Mouse (Mus musculus) kidney, embryonic 15.5 days (tissue): ENCODE measurements around the gene 4921536K21Rik. TPM values are rescaled to one million over a fixed set of nuclear protein-coding genes. Genes with fewer than 3 reads are reported as not detected.

Source experiments
- ATAC-seq: fragments of 200-750 bp; cut with Nextera tagmentation; replicated peaks from 2 replicates; pipeline ENCODE4 v1.8.0; 2017; ENCODE audit warnings: moderate TSS enrichment; ENCODE audit not compliant: low FRiP score
- H3K27ac ChIP-seq: fragments of 300-500 bp; sonication (generic); 2 replicates; pipeline ENCODE4 v1.5.1; 2015; ENCODE audit warnings: mild to moderate bottlenecking, inconsistent platforms
- H3K27me3 ChIP-seq: fragments of 300-500 bp; sonication (generic); 2 replicates; pipeline ENCODE4 v1.6.1; 2015; ENCODE audit warnings: inconsistent platforms
- H3K36me3 ChIP-seq: fragments of 300-500 bp; sonication (generic); 2 replicates; pipeline ENCODE4 v1.6.1; 2015; ENCODE audit warnings: inconsistent platforms
- H3K4me1 ChIP-seq: fragments of 300-500 bp; sonication (generic); 2 replicates; pipeline ENCODE4 v1.6.1; 2015; ENCODE audit warnings: inconsistent platforms
- H3K4me2 ChIP-seq: fragments of 300-500 bp; sonication (generic); 2 replicates; pipeline ENCODE4 v1.6.1; 2015; ENCODE audit warnings: moderate library complexity, mild to moderate bottlenecking, inconsistent platforms
- H3K4me3 ChIP-seq: fragments of 300-500 bp; sonication (generic); replicated peaks from 2 replicates; pipeline ENCODE4 v1.5.1; 2015; ENCODE audit warnings: mild to moderate bottlenecking, inconsistent platforms
- H3K9ac ChIP-seq: fragments of 300-500 bp; sonication (generic); 2 replicates; pipeline ENCODE4 v1.6.1; 2015; ENCODE audit warnings: mild to moderate bottlenecking, inconsistent platforms
- H3K9me3 ChIP-seq: fragments of 300-500 bp; sonication (generic); replicated peaks from 2 replicates; pipeline ENCODE4 v1.6.1; 2016; ENCODE audit warnings: inconsistent platforms
- WGBS: fragments of 180-500 bp; shearing (Covaris S2); methylation state at CpG from one replicate; pipeline ENCODE4 v1.1.7; 2015; ENCODE audit warnings: mixed read lengths; 5-methylcytosine and 5-hydroxymethylcytosine counted together
- polyA plus RNA-seq: library from polyadenylated mRNA; unstranded; fragments of >200 nt; fragmentation: Nextera tagmentation; extraction: Ambion mirVana; gene quantifications from 2 replicates; pipeline ENCODE4 v1.2.1, GENCODE M21; 2015

Gene 4921536K21Rik
- polyA plus RNA-seq = 0.49 and 0.64 TPM in 2 replicates

DNA sequence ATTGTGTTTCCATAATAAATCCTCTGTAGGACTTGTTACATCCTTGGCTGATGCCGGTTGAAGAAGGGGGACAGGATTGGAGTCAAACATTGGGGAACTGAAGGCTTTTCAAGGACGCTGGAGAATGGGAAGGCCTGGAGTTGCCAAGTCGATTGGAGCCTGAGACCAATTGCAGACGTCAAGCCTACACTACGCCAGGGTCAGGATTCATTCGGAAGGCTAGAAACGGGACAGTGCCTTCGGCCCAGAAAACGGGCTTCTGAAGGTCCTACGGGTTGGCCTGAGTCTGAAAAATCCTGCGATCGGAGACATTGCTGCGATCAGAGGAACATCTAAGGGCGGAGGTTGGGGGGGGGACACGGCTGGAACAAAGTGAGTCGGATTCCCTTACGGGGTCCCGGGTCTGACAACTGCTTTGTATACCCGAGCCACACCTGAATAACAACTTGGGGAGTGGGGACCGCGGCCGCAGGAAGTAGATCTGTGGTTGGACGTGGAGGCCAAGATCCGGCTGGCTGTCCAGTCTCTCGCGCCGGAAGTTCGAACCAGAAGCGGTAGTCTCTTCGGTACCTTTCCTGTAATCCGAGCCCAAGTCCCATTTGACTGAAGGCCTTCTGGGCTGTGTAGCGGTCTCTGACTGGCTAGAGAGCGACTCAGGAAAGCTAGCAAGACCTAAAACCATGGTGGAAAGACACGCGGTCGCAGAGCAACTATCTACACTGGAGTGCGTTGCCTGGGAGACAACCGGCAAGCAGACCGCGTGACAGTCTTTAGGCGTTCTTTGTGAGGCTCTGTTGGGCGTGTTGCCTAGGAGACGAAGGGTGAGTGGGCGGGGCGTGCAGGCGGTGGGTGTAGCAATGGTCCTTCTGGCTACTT lies at the start of gene 4921536K21Rik, which contains the start of gene Dusp18:
Gene 4921536K21Rik (minus strand): TSS at position 693 of the 876 bp plus-strand sequence.
Gene Dusp18 (plus strand): TSS at position 835 of the 876 bp plus-strand sequence.
- peak within 1 kb of the TSS; percentile 64 for H3K9ac ChIP-seq
- no peaks in the 10 kb centered on the region for H3K27me3 ChIP-seq
- H3K27ac ChIP-seq = peak within 1 kb of the TSS; percentile 95
- ATAC-seq = peak; percentile 97
- H3K9me3 ChIP-seq = no peaks in the 10 kb centered on the region
- H3K4me2 ChIP-seq = peak within 1 kb of the TSS; percentile 92
- peak within 1 kb of the TSS; percentile 59 for H3K4me3 ChIP-seq
- H3K4me1 ChIP-seq = peaks cover 9% of the 10 kb centered on the region
- H3K36me3 ChIP-seq = peaks cover 25% of the 10 kb centered on the region
- WGBS = 3% methylated on average over 46 of the region's 46 CpGs

DNA sequence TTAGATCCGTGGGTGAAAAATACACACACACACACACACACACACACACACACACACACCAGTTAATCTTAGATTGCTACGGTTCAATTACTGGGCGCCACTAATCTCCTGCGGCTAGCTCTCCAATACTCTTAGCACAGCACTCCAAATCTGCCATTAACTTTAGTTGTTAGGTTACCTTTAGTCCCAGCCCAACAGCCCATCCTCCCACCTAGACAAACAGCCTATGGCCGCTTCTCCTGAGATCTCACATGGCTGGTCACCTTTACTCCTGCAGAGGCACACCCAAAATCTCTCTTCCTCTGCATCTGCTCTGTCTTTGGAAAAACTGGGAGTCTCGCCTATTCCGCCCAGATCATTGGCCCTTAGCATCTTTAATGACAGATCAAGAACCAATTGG lies 46.5 kb upstream of the 4921536K21Rik start:
- 83% methylated on average over 7 of the region's 7 CpGs for WGBS
- H3K9ac ChIP-seq = no peak overlapping the region

GRCm38 (mm10) chr11:3937321-3937874 lies 42.5 kb upstream of the 4921536K21Rik start:
- H3K4me1 ChIP-seq = peaks cover 3% of the 10 kb centered on the region; the same call in 1 of the 2 replicates
- no peaks in the 10 kb centered on the region for H3K27me3 ChIP-seq
- H3K36me3 ChIP-seq = no peaks in the 10 kb centered on the region
- no peaks in the 10 kb centered on the region for H3K9me3 ChIP-seq
- 80% methylated on average over 13 of the region's 13 CpGs for WGBS
- peak; percentile 56; the same call in 1 of the 2 replicates for ATAC-seq
- no peak overlapping the region for H3K4me3 ChIP-seq
- no peak overlapping the region for H3K9ac ChIP-seq
- H3K4me2 ChIP-seq = 0 out of 2 replicates have a peak overlapping the region, but pooled peaks have one; percentile 16
- peak overlapping the region; percentile 72 for H3K27ac ChIP-seq

More for the DNA sequence above, 46.5 kb upstream of the 4921536K21Rik start:
- Histone ChIP-seq H3K27me3 (peaks cover 14% of the 10 kb centered on the region), H3K4me3 (no peak overlapping the region), H3K36me3 (no peaks in the 10 kb centered on the region), H3K4me1 (no peaks in the 10 kb centered on the region), H3K4me2 (no peak overlapping the region), H3K27ac (no peak overlapping the region), H3K9me3 (no peaks in the 10 kb centered on the region)
- no peak for ATAC-seq

DNA sequence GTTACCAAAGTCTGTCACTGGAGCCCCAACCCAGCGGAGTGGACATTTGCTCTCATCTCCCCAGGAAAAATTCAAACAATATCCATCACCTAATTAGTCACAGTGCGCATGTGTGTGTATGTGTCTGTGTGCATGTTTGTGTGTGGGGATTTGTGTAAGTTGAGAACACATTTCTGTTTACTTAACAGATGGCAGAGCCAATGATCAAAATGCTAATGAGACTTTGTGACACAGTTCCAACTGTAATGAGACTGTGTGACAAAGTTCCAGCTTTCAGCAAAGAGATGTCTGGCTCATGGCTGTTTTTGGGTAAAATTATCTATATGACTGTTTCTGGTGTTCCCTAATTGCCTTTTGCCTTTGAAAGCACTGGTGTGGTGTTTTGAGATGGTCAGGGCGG lies 41.4 kb upstream of the 4921536K21Rik start:
- 84% methylated on average over 3 of the region's 3 CpGs for WGBS
- no peak for ATAC-seq

DNA sequence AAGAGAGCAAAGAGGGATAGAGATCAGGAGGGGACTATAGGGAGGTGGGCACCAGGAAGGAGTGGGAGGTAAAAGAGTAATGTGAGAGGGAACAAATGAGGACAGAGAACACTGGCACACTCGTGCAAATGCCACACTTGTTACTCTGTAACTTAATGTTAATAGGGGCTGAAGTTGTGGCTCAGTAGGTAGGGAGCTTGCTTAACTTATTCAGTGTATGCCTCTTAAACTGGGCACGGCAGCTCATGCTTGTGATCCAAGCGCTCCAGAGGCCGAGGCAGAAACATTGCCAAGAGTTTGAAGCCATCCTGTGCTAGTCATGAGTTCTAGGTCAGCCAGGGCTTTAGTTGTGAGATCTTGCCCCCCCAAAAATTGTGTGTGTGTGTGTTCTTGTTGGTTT lies 40.2 kb upstream of the 4921536K21Rik start:
- peaks cover 17% of the 10 kb centered on the region for H3K4me1 ChIP-seq
- no peaks in the 10 kb centered on the region for H3K27me3 ChIP-seq
- 67% methylated on average over 4 of the region's 4 CpGs for WGBS
- no peak overlapping the region for H3K9ac ChIP-seq
- no peak overlapping the region for H3K27ac ChIP-seq
- no peak overlapping the region for H3K4me2 ChIP-seq
- no peaks in the 10 kb centered on the region for H3K9me3 ChIP-seq
- H3K36me3 ChIP-seq = no peaks in the 10 kb centered on the region
- no peak overlapping the region for H3K4me3 ChIP-seq
- ATAC-seq = no peak

More for the DNA sequence above, 41.4 kb upstream of the 4921536K21Rik start:
- Histone ChIP-seq H3K4me2 (no peak overlapping the region), H3K9me3 (no peaks in the 10 kb centered on the region), H3K4me1 (peaks cover 10% of the 10 kb centered on the region), H3K27me3 (no peaks in the 10 kb centered on the region), H3K9ac (no peak overlapping the region), H3K27ac (no peak overlapping the region), H3K4me3 (no peak overlapping the region), H3K36me3 (no peaks in the 10 kb centered on the region)

- Histone ChIP-seq H3K4me3 (no peak overlapping the region), H3K4me2 (no peak overlapping the region), H3K27ac (no peak overlapping the region), H3K36me3 (no peaks in the 10 kb centered on the region), H3K27me3 (no peaks in the 10 kb centered on the region), H3K9me3 (no peaks in the 10 kb centered on the region), H3K4me1 (peaks cover 17% of the 10 kb centered on the region), H3K9ac (no peak overlapping the region)
- 86% methylated on average over 9 of the region's 9 CpGs for WGBS
- ATAC-seq = no peak
These were observed 38.9 kb upstream of the 4921536K21Rik start for GRCm38 (mm10) chr11:3933756-3934285.

- Histone ChIP-seq H3K9me3 (no peaks in the 10 kb centered on the region), H3K4me1 (peaks cover 17% of the 10 kb centered on the region), H3K9ac (peak within 1 kb of the TSS; percentile 41), H3K27ac (peak within 1 kb of the TSS; percentile 48; the same call in 1 of the 2 replicates), H3K27me3 (no peaks in the 10 kb centered on the region), H3K4me3 (peak within 1 kb of the TSS; percentile 54), H3K4me2 (peak within 1 kb of the TSS; percentile 72), H3K36me3 (peaks cover 4% of the 10 kb centered on the region; the same call in 1 of the 2 replicates)
- peak; percentile 71 for ATAC-seq
- under 1% methylated on average over 26 of the region's 26 CpGs for WGBS
These were observed 36.8 kb upstream of the 4921536K21Rik start, which contains the start of gene Tcn2 for GRCm38 (mm10) chr11:3931511-3932211. Gene Tcn2 (minus strand): TSS chr11:3932159.

- peak overlapping the region; percentile 72 for H3K4me2 ChIP-seq
- peak overlapping the region; percentile 48; the same call in 1 of the 2 replicates for H3K27ac ChIP-seq
- peaks cover 11% of the 10 kb centered on the region for H3K36me3 ChIP-seq
- peaks cover 17% of the 10 kb centered on the region for H3K4me1 ChIP-seq
- H3K9me3 ChIP-seq = no peaks in the 10 kb centered on the region
- WGBS = 28% methylated on average over 6 of the region's 6 CpGs
- H3K27me3 ChIP-seq = no peaks in the 10 kb centered on the region
- H3K9ac ChIP-seq = peak overlapping the region; percentile 41
- peak overlapping the region; percentile 54 for H3K4me3 ChIP-seq
- peak; percentile 20; the same call in 1 of the 2 replicates for ATAC-seq
These were observed 36.0 kb upstream of the 4921536K21Rik start for GRCm38 (mm10) chr11:3930931-3931330.

- peaks cover 17% of the 10 kb centered on the region for H3K4me1 ChIP-seq
- no peaks in the 10 kb centered on the region for H3K9me3 ChIP-seq
- no peak overlapping the region for H3K27ac ChIP-seq
- H3K36me3 ChIP-seq = peaks cover 16% of the 10 kb centered on the region
- no peak overlapping the region for H3K9ac ChIP-seq
- no peak overlapping the region for H3K4me3 ChIP-seq
- H3K4me2 ChIP-seq = peak overlapping the region; percentile 72; the same call in 1 of the 2 replicates
- H3K27me3 ChIP-seq = no peaks in the 10 kb centered on the region
- no peak for ATAC-seq
- 77% methylated on average over 4 of the region's 4 CpGs for WGBS
These were observed 35.1 kb upstream of the 4921536K21Rik start for GRCm38 (mm10) chr11:3930019-3930418.

DNA sequence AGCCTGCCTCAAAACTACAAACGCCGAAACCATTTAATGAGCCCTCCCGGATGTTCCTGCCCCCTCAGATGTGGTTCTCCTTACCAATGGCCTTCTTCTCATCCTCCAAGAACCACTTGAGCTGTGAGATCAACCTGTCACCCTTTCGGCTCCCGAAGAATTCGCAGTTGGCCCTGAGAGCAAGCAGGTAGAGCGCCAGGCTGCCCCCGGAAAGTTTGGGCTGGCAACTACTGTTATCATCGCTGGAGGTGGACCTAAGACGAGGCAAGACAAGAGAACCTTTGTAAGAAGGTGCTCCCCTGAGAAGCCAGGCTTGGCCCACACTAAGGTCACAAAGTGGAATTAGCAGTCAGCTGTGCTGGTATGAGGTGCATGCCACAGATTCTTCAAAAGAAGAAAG lies 31.0 kb upstream of the 4921536K21Rik start:
- peaks cover 49% of the 10 kb centered on the region for H3K36me3 ChIP-seq
- H3K4me2 ChIP-seq = no peak overlapping the region
- WGBS = 94% methylated on average over 10 of the region's 10 CpGs

DNA sequence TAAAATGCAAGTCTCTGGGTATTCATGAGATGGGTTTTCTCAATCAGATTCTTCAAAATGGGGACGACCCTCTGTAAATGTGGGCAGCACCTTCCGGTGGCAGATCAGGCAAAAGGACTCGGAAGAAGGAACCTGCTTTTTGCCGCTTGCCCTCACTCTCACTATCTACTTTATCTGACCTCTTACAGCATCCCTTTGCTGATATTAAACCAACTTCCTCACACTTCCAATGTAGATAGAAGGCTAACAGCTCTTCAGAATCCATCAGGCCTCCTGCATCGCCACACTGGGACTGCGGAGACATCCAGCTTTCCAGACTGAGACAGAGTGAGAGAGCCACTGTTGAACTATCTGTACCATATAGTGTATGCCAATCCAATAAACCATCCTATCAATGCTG lies 27.8 kb upstream of the 4921536K21Rik start:
- H3K9ac ChIP-seq = no peak overlapping the region
- no peaks in the 10 kb centered on the region for H3K27me3 ChIP-seq
- H3K9me3 ChIP-seq = no peaks in the 10 kb centered on the region
- no peak overlapping the region for H3K4me3 ChIP-seq
- 0 out of 2 replicates have a peak, but pooled peaks cover 3% of the 10 kb centered on the region for H3K4me1 ChIP-seq
- no peak for ATAC-seq
- H3K36me3 ChIP-seq = peaks cover 49% of the 10 kb centered on the region
- H3K4me2 ChIP-seq = no peak overlapping the region
- H3K27ac ChIP-seq = no peak overlapping the region
- WGBS = 95% methylated on average over 6 of the region's 6 CpGs

More for the DNA sequence above, 31.0 kb upstream of the 4921536K21Rik start:
- Histone ChIP-seq H3K9me3 (no peaks in the 10 kb centered on the region), H3K27ac (no peak overlapping the region), H3K27me3 (no peaks in the 10 kb centered on the region), H3K4me1 (peaks cover 7% of the 10 kb centered on the region), H3K9ac (no peak overlapping the region), H3K4me3 (no peak overlapping the region)
- ATAC-seq = no peak
